Mouse (Mus musculus) myocyte (in vitro differentiated cells): ENCODE measurements around the gene Atpaf1.

Source experiments
- E2F4 ChIP-seq: IDR thresholded peaks from one replicate; pipeline ENCODE4 v1.6.1; 2011; ENCODE audit warnings: mild to moderate bottlenecking, control low read depth, moderate library complexity; ENCODE audit not compliant: insufficient read depth
- MAX ChIP-seq: IDR thresholded peaks from one replicate; pipeline ENCODE4 v1.6.1; 2011; ENCODE audit warnings: low read depth, mild to moderate bottlenecking, control low read depth
- MYOD1 ChIP-seq, 3 experiments: IDR thresholded peaks; one replicate each; pipeline ENCODE4 v1.6.1; 2011; ENCODE audit warnings: control low read depth in 2 of 3, low read depth in 2 of 3, mild to moderate bottlenecking in 2 of 3, moderate library complexity in 1 of 3; ENCODE audit not compliant: insufficient read length in 2 of 3, control insufficient read depth in 1 of 3
- MYOG ChIP-seq, 3 experiments: IDR thresholded peaks; one replicate each; pipeline ENCODE4 v1.6.1; 2011; ENCODE audit warnings: control low read depth in 2 of 3, low read depth in 2 of 3, mild to moderate bottlenecking in 2 of 3; ENCODE audit not compliant: insufficient read length in 2 of 3, control insufficient read depth in 1 of 3, insufficient read depth in 1 of 3
- POLR2A ChIP-seq: IDR thresholded peaks from one replicate; pipeline ENCODE4 v1.6.1; 2011; ENCODE audit warnings: low read depth, mild to moderate bottlenecking, control low read depth, moderate library complexity; ENCODE audit not compliant: insufficient read length
- POLR2AphosphoS2 ChIP-seq: IDR thresholded peaks from one replicate; pipeline ENCODE4 v1.6.1; 2011; ENCODE audit warnings: low read depth, control low read depth; ENCODE audit not compliant: insufficient read length
- REST ChIP-seq: IDR thresholded peaks from one replicate; pipeline ENCODE4 v1.6.1; 2011; ENCODE audit warnings: mild to moderate bottlenecking, control low read depth, moderate library complexity; ENCODE audit not compliant: insufficient read depth, insufficient read length
- TCF3 ChIP-seq: IDR thresholded peaks from one replicate; pipeline ENCODE4 v1.6.1; 2011; ENCODE audit warnings: low read depth, control low read depth; ENCODE audit not compliant: insufficient read length
- USF1 ChIP-seq: IDR thresholded peaks from one replicate; pipeline ENCODE4 v1.6.1; 2011; ENCODE audit warnings: low read depth, mild to moderate bottlenecking, control low read depth, moderate library complexity

- TF ChIP-seq POLR2AphosphoS2 = no peak
- no peak for TF ChIP-seq MYOD1 (IDR thresholded peaks at IDR 0.05; ENCODE audit: control insufficient read depth in 1 of 3, insufficient read length in 2 of 3, low read depth in 2 of 3)
- TF ChIP-seq MYOG (IDR thresholded peaks at IDR 0.05; ENCODE audit: control insufficient read depth in 1 of 3, insufficient read depth in 1 of 3, insufficient read length in 2 of 3, low read depth in 2 of 3) = no peak
- TF ChIP-seq USF1 = no peak
- no peak for TF ChIP-seq REST
- no peak for TF ChIP-seq POLR2A
- TF ChIP-seq MAX = no peak
- no peak for TF ChIP-seq E2F4
- no peak for TF ChIP-seq TCF3
Measured at GRCm38 (mm10) chr4:115799981-115800380, 15.4 kb downstream of the Atpaf1 start.
